Mouse (Mus musculus): ENCODE data around the gene Fmo6. TPM values are rescaled to one million over a fixed set of nuclear protein-coding genes. Genes with fewer than 3 reads are reported as not detected.

Fmo6 gene
- polyA plus RNA-seq (2012; rRNA removed) = not detected in 2 replicates

DNA sequence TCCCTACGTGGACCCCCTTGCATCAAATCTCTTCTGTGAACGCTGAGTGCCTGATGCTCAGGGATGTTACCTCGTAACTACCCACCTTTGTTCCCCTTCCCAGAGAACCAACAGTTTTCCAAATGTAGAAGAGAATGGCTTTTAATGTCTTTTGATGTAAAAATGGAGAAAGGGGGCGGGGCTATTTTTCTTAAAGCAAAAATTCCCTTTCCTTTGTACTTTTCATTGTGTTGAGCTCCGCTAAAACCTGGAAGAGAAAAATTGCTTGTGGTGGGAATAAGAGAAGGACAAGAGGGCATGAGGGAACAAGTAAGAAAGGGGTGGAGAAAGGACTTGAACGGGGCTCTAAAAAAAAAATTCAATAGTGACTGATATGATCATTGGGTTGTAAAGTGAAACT lies at the start of gene Fmo6:
TSS of gene Fmo6 (minus strand) at position 101 of the 400 bp plus-strand sequence.

DNA sequence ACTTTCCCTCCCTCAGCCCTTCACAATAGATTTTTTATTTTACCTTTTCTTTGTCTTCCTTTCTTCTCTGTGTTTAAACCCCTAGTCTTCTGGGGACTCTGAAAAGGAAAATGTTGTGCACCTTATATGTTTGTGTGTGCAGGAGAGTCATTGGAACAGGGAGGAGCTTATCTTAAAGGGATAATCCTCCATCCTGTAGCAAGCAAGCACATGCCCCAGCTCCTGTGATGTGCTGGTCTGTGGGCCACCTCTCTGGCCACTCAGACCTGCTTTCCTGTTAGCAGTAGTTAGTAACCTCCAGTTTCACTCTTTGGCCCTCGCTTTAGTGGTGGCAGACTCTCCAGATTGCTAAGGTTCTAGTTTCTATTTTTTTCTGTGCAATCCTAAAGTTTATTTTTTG lies 47.1 kb upstream of the Fmo6 start, which contains the start of gene Fmo3:
TSS of gene Fmo3 (minus strand) at position 101 of the 400 bp plus-strand sequence.

GRCm38 (mm10) chr1:162897838-162898811 lies 39.2 kb downstream of the Fmo6 start, which contains the start of gene Fmo2:
Fmo2 (minus strand) TSS chr1:162898726.

Other genes starting within 250 kb of the Fmo6 start
- 7.6 and 9.8 TPM in 2 replicates for gene Prrc2c, start 197.0 kb downstream of the Fmo6 start, polyA plus RNA-seq (2012; rRNA removed)
- 10.2 and 14.2 TPM in 2 replicates for gene Fmo4, start 123.5 kb downstream of the Fmo6 start, polyA plus RNA-seq (2012; rRNA removed)
- 172 TPM in 2 replicates for gene Fmo1, start 70.9 kb downstream of the Fmo6 start, polyA plus RNA-seq (2012; rRNA removed)
- gene Fmo2, start 38.8 kb downstream of the Fmo6 start, polyA plus RNA-seq (2012; rRNA removed) = 0.41 and 0.65 TPM in 2 replicates
- 0.01 and 0.02 TPM in 2 replicates for gene Fmo3, start 47.0 kb upstream of the Fmo6 start, polyA plus RNA-seq (2012; rRNA removed)
- gene Mroh9, start 148.2 kb upstream of the Fmo6 start, polyA plus RNA-seq (2012; rRNA removed) = not detected in 2 replicates

Data from liver, embryonic 18 days (tissue).